Mouse (Mus musculus) C2C12 (cell line): ENCODE measurements around the gene Gabpb2. TPM values are rescaled to one million over a fixed set of nuclear protein-coding genes. Genes with fewer than 3 reads are reported as not detected.

ENCODE experiments used
- H3K27me3 ChIP-seq: one replicate; pipeline ENCODE4 v1.6.1; 2011; ENCODE audit not compliant: control insufficient read depth, insufficient read depth, insufficient read length
- H3K36me3 ChIP-seq: one replicate; pipeline ENCODE4 v1.6.1; 2011; ENCODE audit not compliant: control insufficient read depth, insufficient read depth
- H3K4me3 ChIP-seq: one replicate; pipeline ENCODE4 v1.5.1; 2011; ENCODE audit warnings: mild to moderate bottlenecking, control low read depth; ENCODE audit not compliant: poor library complexity, insufficient read depth, severe bottlenecking
- H3K79me2 ChIP-seq: one replicate; pipeline ENCODE4 v1.6.1; 2011; ENCODE audit not compliant: control insufficient read depth, insufficient read depth
- H3K79me3 ChIP-seq: one replicate; pipeline ENCODE4 v1.6.1; 2011; ENCODE audit warnings: low read depth, control low read depth
- H3ac ChIP-seq: one replicate; pipeline ENCODE3; 2011; ENCODE audit warnings: low read depth; ENCODE audit not compliant: control insufficient read depth, insufficient read length
- CEBPB ChIP-seq: IDR thresholded peaks from one replicate; pipeline ENCODE4 v1.6.1; 2011; ENCODE audit warnings: low read depth, mild to moderate bottlenecking, control low read depth, moderate library complexity
- CTCF ChIP-seq: IDR thresholded peaks from one replicate; pipeline ENCODE4 v1.5.1; 2011; ENCODE audit not compliant: control insufficient read depth, insufficient read depth, insufficient read length
- FOSL1 ChIP-seq: IDR thresholded peaks from one replicate; pipeline ENCODE4 v1.8.0; 2011; ENCODE audit warnings: mild to moderate bottlenecking, low read length; ENCODE audit not compliant: poor library complexity, insufficient read depth, severe bottlenecking
- MAX ChIP-seq: IDR thresholded peaks from one replicate; pipeline ENCODE4 v1.6.1; 2011; ENCODE audit warnings: mild to moderate bottlenecking, control low read depth
- MYOD1 ChIP-seq: IDR thresholded peaks from one replicate; pipeline ENCODE4 v1.6.1; 2011; ENCODE audit warnings: low read depth; ENCODE audit not compliant: control insufficient read depth, insufficient read length
- MYOG ChIP-seq: IDR thresholded peaks from one replicate; pipeline ENCODE4 v1.6.1; 2011; ENCODE audit not compliant: control insufficient read depth, insufficient read length; ENCODE audit errors: extremely low read depth
- USF1 ChIP-seq: IDR thresholded peaks from one replicate; pipeline ENCODE4 v1.6.1; 2011; ENCODE audit warnings: low read depth, mild to moderate bottlenecking, control low read depth, moderate library complexity
- polyA plus RNA-seq: library from polyadenylated mRNA; unstranded; fragments of >200 nt; fragmentation: generic; extraction: Trizol; gene quantifications from one replicate; pipeline ENCODE4 v1.2.1, GENCODE M21; 2012; ENCODE audit warnings: missing spikeins

Gene Gabpb2
- polyA plus RNA-seq, 1 experiment: 5.7 TPM

DNA sequence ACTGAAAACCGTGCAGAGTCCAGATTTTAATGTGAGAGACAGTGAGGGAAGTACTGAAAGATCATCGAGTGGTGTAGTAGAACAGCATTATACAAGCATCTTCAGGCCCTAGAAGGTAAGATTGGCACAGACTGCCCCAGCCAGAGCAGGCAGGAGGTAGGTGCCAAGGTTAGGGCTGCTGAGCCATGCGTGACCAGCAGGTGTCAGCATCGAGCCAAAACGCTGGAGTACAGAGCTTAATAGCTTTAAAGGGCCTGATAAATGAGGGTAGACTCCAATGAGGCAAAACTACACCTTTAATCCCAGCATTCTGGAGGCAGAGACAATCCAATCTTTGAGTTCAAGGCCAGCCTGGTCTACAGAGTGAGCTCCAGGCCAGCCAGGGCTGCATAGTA is 75.1 kb downstream of the Gabpb2 start:
- no peaks in the 10 kb centered on the region for H3K27me3 ChIP-seq
- no peaks in the 10 kb centered on the region for H3K79me3 ChIP-seq
- H3ac ChIP-seq: no peak overlapping the region
- no peaks in the 10 kb centered on the region for H3K79me2 ChIP-seq
- TF ChIP-seq MAX (peak; percentile 28), MYOG (no peak), CTCF (peak; percentile 73)
- H3K36me3 ChIP-seq: no peaks in the 10 kb centered on the region
- no peak overlapping the region for H3K4me3 ChIP-seq

DNA sequence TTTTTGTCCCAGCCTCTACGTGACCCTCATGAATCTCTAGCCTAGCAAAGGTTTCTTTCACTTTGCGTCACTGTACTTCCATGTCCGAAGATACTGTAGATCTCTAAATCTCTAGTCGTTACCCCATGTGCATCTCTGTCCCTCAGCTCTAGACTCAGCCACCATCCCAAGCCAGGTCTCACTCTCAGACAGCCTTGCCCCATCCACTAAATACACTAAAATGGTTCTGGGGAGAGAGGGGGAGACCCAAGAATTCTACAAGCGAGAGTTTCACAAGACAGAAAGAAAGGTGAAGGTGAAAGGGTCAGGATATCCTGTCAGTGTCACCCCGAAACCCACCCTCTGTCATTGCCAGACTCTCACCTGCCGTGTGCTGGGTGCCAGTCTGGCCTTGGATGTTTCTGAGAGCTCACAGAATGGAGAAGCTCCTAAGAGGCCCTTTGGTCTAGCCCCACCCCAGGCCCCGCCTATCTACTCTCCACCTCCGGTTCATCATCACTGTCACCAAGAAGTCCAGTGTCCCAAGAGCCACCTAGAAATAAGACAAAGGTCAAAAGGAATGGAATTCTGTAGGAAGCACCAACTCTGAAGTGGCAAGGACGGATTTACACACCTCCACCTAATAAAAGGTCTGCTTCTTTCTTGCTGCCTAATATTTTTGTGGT is 75.6 kb downstream of the Gabpb2 start, which contains the start of gene Tnfaip8l2:
TSS of gene Tnfaip8l2 (minus strand) at position 409 of the 665 bp plus-strand sequence.
- H3K79me2 ChIP-seq: no peaks in the 10 kb centered on the region
- H3K36me3 ChIP-seq: no peaks in the 10 kb centered on the region
- no peaks in the 10 kb centered on the region for H3K79me3 ChIP-seq
- TF ChIP-seq MAX (no peak), USF1 (no peak), CTCF (no peak), MYOD1 (no peak), CEBPB (no peak), MYOG (no peak), FOSL1 (no peak)
- H3K4me3 ChIP-seq: no peak within 1 kb of the TSS
- H3K27me3 ChIP-seq: no peaks in the 10 kb centered on the region
- H3ac ChIP-seq: no peak within 1 kb of the TSS

DNA sequence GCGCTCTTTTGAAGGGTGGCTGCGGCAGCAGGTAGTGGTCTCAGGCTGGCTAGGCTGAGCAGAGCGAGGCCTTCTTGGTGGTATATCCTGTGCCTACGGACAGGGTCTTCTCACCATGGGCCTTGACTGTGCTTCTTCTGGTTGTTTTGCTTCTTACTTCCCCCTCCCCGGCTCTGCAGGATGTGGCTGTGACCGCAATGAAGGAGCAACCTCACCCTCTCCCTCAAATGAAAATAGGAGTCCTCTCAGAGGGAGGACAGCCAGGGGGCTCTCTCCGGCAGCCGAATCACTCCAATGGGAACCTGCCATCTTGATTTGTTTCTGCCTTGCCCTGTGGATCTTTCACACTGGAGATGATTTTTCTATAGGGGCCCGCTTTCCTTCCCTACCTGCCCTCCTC is 76.2 kb downstream of the Gabpb2 start:
- Histone ChIP-seq H3K36me3 (no peaks in the 10 kb centered on the region), H3K79me2 (no peaks in the 10 kb centered on the region), H3ac (no peak overlapping the region), H3K4me3 (no peak overlapping the region), H3K27me3 (no peaks in the 10 kb centered on the region), H3K79me3 (no peaks in the 10 kb centered on the region)
- TF ChIP-seq FOSL1 (no peak), MAX (no peak), CTCF (no peak), MYOD1 (no peak), USF1 (no peak), CEBPB (no peak), MYOG (no peak)

DNA sequence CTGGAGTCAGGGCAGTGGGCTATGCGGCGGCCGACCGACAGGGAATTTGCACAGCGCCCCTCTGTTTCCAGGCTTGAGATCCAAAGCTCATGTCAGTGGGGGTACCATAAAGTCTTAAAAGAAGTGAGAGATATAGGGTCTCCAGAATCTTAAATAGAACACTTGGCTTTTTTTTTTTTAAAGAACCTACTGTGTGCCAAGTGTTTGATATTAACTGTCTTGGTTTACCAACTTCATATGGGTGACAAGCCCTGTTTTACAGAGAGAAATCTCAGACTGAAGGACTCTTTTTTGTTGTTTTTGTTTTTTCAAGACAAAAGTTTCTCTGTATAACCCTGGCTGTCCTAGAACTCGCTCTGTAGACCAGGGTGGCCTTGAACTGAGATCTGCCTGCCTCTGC is 76.9 kb downstream of the Gabpb2 start:
- TF ChIP-seq MYOD1: no peak
- TF ChIP-seq MYOG: no peak
- TF ChIP-seq MAX: no peak
- TF ChIP-seq FOSL1: no peak
- no peak for TF ChIP-seq CTCF
- TF ChIP-seq USF1: no peak
- no peak for TF ChIP-seq CEBPB
- no peaks in the 10 kb centered on the region for H3K79me3 ChIP-seq
- H3K36me3 ChIP-seq: no peaks in the 10 kb centered on the region

DNA sequence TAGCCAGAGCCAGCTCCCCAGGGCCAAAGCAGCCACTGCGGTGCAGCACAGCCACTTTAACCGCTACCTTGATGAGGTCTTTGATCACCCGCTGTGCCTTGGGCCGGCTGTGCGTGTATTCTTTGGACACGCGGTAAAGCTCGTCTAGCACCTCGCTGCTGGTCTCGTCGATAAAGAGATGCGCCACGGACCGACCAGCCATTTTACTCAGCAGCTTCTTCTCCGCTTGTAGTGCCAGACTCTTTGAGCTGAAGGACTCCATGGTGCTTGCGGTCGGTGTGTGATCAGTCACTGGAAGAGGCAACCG is 77.5 kb downstream of the Gabpb2 start:
- TF ChIP-seq FOSL1 (no peak), USF1 (no peak), CEBPB (no peak), CTCF (no peak)
- Histone ChIP-seq H3K79me2 (no peaks in the 10 kb centered on the region), H3K27me3 (no peaks in the 10 kb centered on the region), H3K36me3 (no peaks in the 10 kb centered on the region), H3ac (no peak overlapping the region), H3K79me3 (no peaks in the 10 kb centered on the region), H3K4me3 (no peak overlapping the region)

More for the DNA sequence above, 76.9 kb downstream of the Gabpb2 start:
- no peaks in the 10 kb centered on the region for H3K79me2 ChIP-seq
- H3K4me3 ChIP-seq: no peak overlapping the region
- H3K27me3 ChIP-seq: no peaks in the 10 kb centered on the region
- H3ac ChIP-seq: no peak overlapping the region

DNA sequence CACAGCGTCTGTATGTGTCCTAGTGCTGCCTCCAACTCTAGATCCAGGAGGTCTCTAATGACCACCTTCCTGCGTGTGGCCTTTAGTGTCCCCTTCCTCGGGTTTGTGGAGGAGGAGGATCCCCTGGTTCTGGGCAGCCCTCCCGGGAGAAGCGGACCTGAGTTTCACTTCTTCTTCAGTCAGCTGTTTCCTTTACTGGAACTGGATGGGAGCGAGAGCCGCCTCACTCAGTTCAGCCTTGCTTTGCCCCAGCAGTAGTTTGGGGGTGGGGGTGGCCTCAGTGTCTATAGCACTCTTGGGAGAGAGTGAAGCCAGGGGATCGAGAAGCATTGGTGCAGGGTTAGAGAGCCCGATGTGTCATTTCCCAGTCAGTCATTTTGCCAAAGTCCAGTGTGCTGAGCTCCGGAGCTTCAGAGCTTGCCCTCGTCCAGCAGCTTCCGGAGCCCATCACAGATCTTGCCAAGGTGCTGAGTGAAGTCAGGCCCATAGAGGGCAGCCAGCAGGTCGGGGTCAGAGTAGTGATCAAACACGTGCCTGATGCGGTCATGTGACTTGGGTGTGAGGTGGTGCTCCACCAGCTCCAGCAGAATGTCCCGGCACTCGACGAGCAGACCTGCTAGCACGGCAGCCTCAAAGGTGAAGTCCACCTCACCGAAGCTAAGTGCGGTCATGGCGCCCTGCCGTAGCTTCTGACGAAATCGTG is 78.0 kb downstream of the Gabpb2 start:
- Histone ChIP-seq H3ac (no peak overlapping the region), H3K79me2 (no peaks in the 10 kb centered on the region), H3K4me3 (no peak overlapping the region), H3K27me3 (no peaks in the 10 kb centered on the region), H3K79me3 (no peaks in the 10 kb centered on the region), H3K36me3 (no peaks in the 10 kb centered on the region)
- TF ChIP-seq USF1: no peak
- TF ChIP-seq MYOD1: no peak
- no peak for TF ChIP-seq CTCF
- no peak for TF ChIP-seq MYOG
- no peak for TF ChIP-seq CEBPB
- TF ChIP-seq MAX: no peak
- TF ChIP-seq FOSL1: no peak
